Mouse (Mus musculus) liver, embryonic 14.5 days (tissue): ENCODE results near the gene Gm19935. TPM values are rescaled to one million over a fixed set of nuclear protein-coding genes. Genes with fewer than 3 reads are reported as not detected.

ENCODE experiments used
- ATAC-seq: fragments of 200-750 bp; cut with Nextera tagmentation; 2 replicates; pipeline ENCODE4 v1.8.0; 2017; ENCODE audit warnings: moderate number of reproducible peaks, mild to moderate bottlenecking, moderate library complexity; ENCODE audit not compliant: insufficient read depth
- DNase-seq, 3 experiments: peaks; one replicate each; pipeline ENCODE4 v3.0.0-alpha.2; 2012 to 2013; ENCODE audit warnings: low read depth in 3 of 3, low spot score in 3 of 3
- H3K27ac ChIP-seq: fragments of 300-500 bp; sonication (generic); 2 replicates; pipeline ENCODE4 v1.5.1; 2014; ENCODE audit warnings: moderate library complexity, mild to moderate bottlenecking, control low read depth, inconsistent platforms
- H3K27me3 ChIP-seq: fragments of 300-500 bp; sonication (generic); 2 replicates; pipeline ENCODE4 v1.6.1; 2014; ENCODE audit warnings: mild to moderate bottlenecking, low read length, moderate library complexity; ENCODE audit not compliant: control insufficient read depth, insufficient read depth
- H3K36me3 ChIP-seq: fragments of 300-500 bp; sonication (generic); replicated peaks from 2 replicates; pipeline ENCODE4 v1.6.1; 2014; ENCODE audit warnings: low read depth; ENCODE audit not compliant: control insufficient read depth, insufficient read depth
- H3K4me1 ChIP-seq, 2 experiments: fragments of 200-500 bp in 1 of 2; fragments of 300-500 bp in 1 of 2; sonication (generic) in 1 of 2; replicated peaks; 2 replicates each; pipeline ENCODE4 v1.6.1; 2012 to 2014; ENCODE audit warnings: antibody characterized with exemption in 1 of 2, inconsistent platforms in 1 of 2, low read length in 1 of 2; ENCODE audit not compliant: control insufficient read depth in 2 of 2, insufficient read depth in 2 of 2
- H3K4me2 ChIP-seq: fragments of 300-500 bp; sonication (generic); 2 replicates; pipeline ENCODE4 v1.6.1; 2014; ENCODE audit warnings: low read depth, mild to moderate bottlenecking, control low read depth, moderate library complexity
- H3K4me3 ChIP-seq, 2 experiments: fragments of 200-500 bp in 1 of 2; fragments of 300-500 bp in 1 of 2; sonication (generic) in 1 of 2; 2 replicates each; pipeline ENCODE4 v1.5.1; 2012 to 2014; ENCODE audit warnings: low read depth in 2 of 2, low read length in 2 of 2, mild to moderate bottlenecking in 2 of 2, control low read depth in 1 of 2, inconsistent platforms in 1 of 2, moderate library complexity in 1 of 2; ENCODE audit not compliant: insufficient read depth in 1 of 2
- H3K9ac ChIP-seq: fragments of 300-500 bp; sonication (generic); replicated peaks from 2 replicates; pipeline ENCODE4 v1.6.1; 2014; ENCODE audit warnings: mild to moderate bottlenecking, control low read depth, moderate library complexity
- H3K9me3 ChIP-seq: fragments of 300-500 bp; sonication (generic); 2 replicates; pipeline ENCODE4 v1.6.1; 2016; ENCODE audit warnings: low read length, mixed read lengths; ENCODE audit not compliant: control insufficient read depth
- CTCF ChIP-seq: IDR thresholded peaks from 2 replicates; pipeline ENCODE4 v1.5.1; 2016; ENCODE audit warnings: antibody characterized with exemption, low read depth, control low read depth
- EP300 ChIP-seq: IDR thresholded peaks from 2 replicates; pipeline ENCODE4 v1.6.1; 2016; ENCODE audit warnings: antibody characterized with exemption, low read depth
- WGBS: fragments of 180-500 bp; shearing (Covaris S2); extraction: QIAGEN DNeasy Blood & Tissue Kit; methylation state at CpG from one replicate; pipeline ENCODE4 v1.1.7; 2014; ENCODE audit not compliant: insufficient replicate concordance; 5-methylcytosine and 5-hydroxymethylcytosine counted together
- polyA plus RNA-seq, 2 experiments: library from polyadenylated mRNA; depleted of rRNA in 1 of 2; stranded (reverse) in 1 of 2; unstranded in 1 of 2; fragments of >200 nt; fragmentation: Nextera tagmentation in 1 of 2; extraction: Ambion mirVana in 1 of 2; gene quantifications; 2 replicates each; pipeline versions ENCODE4 v1.2.1 to v1.2.3; 2012 to 2014

Gene Gm19935
- polyA plus RNA-seq, 2 experiments, result not detected

DNA sequence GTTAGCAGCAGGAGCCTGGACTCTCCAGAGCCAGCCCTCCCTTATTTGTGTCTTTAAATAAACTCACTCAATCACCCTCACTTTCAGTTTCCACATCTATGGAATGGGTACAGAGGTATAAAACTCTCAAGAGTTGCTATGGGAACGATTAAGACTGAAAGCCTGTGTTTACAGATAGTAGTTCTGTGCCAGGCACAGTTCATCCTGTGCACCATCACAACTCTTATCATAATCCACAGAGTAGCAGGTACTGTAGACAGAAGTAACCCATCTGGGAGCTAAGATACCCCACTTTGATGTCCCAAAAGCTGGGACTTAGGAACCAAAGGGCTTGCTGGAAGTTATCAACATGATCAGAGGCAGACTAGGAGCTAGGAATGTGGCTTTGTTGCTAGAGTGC, 12.6 kb upstream of the Gm19935 start:
- no peak for TF ChIP-seq EP300
- no peak for TF ChIP-seq CTCF
- no peak overlapping the region for H3K9ac ChIP-seq
- no peaks in the 10 kb centered on the region for H3K36me3 ChIP-seq
- no peaks in the 10 kb centered on the region for H3K9me3 ChIP-seq
- H3K4me1 ChIP-seq, result peaks cover 0 to 10% of the 10 kb centered on the region in 2 experiments; a peak in 2 of 4 replicates
- peak overlapping the region; percentile 58 for H3K4me2 ChIP-seq
- DNase-seq, result peak in 2 of 3 experiments; percentile 35 to 39
- H3K27ac ChIP-seq, result no peak overlapping the region
- 29% methylated on average over 1 of the region's 1 CpGs for WGBS
- H3K27me3 ChIP-seq, result no peaks in the 10 kb centered on the region
- H3K4me3 ChIP-seq, result no peak overlapping the region
- ATAC-seq, result peak; percentile 51; the same call in 1 of the 2 replicates

- Histone ChIP-seq H3K4me3 (peak overlapping the region; percentile 45 to 54), H3K27ac (no peak overlapping the region), H3K36me3 (no peaks in the 10 kb centered on the region), H3K4me1 (peaks cover 0 to 10% of the 10 kb centered on the region in 2 experiments; a peak in 2 of 4 replicates), H3K27me3 (no peaks in the 10 kb centered on the region), H3K4me2 (peak overlapping the region; percentile 58), H3K9ac (no peak overlapping the region; the same call in 1 of the 2 replicates), H3K9me3 (no peaks in the 10 kb centered on the region)
- WGBS, result 7% methylated on average over 11 of the region's 11 CpGs
- TF ChIP-seq EP300 (no peak), CTCF (no peak)
- DNase-seq, result no peak
- peak; percentile 55 for ATAC-seq
These were observed 12.0 kb upstream of the Gm19935 start for GRCm38 (mm10) chr8:90828987-90829740.

DNA sequence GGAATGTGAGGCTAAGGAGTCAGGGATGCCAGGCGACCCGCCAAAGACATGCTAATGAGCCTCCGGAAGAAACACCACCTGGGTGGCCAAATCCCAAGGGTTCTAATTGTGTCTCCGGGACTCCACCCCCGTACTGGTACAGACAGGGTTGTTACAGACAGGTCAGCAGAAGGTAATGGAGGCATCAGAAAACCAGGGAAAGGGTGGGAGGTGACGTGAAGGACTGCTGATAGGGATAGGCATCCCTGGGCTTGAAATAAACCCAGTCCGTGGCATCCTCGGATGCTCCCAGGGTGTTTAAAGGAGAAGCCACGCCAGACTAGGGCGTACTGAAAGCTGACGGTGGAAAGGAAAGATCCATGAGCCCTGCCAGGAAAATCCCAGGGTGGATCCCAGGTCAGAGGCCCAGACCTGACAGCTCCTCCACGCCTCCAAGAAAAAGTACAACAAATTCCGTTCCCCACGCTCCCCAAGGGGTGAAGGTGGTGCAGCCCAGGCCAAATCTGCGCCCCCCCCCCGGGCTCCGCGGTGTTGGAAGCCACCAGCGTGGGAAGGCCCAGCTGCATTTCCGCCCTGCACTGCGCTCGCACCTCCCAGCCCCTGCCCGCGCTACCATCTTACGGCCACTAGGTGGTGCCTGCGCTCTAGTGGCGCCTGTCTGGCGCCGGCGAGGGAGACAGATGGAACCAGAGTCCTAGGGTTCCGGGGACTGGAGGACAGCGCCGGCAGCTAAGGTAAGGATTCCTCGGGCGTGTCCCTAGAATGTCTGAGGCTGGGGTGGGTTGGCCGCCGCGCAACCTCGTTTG, 11.2 kb upstream of the Gm19935 start, which contains the start of gene Chd9:
TSS of gene Chd9 (plus strand) at position 172 of the 806 bp plus-strand sequence.
- Histone ChIP-seq H3K27ac (no peak within 1 kb of the TSS), H3K4me3 (peak within 1 kb of the TSS; percentile 45 to 54), H3K36me3 (no peaks in the 10 kb centered on the region), H3K9ac (peak within 1 kb of the TSS; percentile 2; the same call in 1 of the 2 replicates), H3K27me3 (no peaks in the 10 kb centered on the region), H3K9me3 (no peaks in the 10 kb centered on the region), H3K4me2 (peak within 1 kb of the TSS; percentile 58), H3K4me1 (peaks cover 0 to 10% of the 10 kb centered on the region in 2 experiments; a peak in 2 of 4 replicates)
- TF ChIP-seq CTCF (peak; percentile 99), EP300 (no peak)
- DNase-seq (peak; percentile 68 to 70 (median 69)), ATAC-seq (peak; percentile 87)
- 6% methylated on average over 39 of the region's 39 CpGs for WGBS

GRCm38 (mm10) chr8:90825459-90825871, 8.3 kb upstream of the Gm19935 start:
- no peak for DNase-seq
- ATAC-seq, result no peak
- H3K9ac ChIP-seq, result no peak overlapping the region

DNA sequence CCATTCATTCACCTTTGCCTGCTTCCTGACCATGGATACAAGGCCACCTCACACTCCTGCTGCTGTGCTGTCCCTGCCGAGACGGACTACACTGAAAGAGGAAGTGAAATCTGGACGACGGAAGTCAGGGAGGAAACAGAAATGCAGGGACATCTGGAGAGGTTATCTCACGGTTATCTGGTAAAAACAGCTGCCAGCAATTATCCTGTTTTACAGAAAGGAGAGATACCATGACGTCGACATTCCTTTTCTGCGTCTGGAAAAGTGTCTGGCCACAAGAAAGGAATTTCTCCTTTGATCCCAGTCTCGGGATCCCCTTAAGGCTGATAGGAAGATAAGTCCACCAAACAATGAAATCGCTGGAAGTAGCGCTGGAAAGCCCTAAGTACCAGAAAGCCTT, 5.2 kb upstream of the Gm19935 start:
- Histone ChIP-seq H3K36me3 (no peaks in the 10 kb centered on the region), H3K4me2 (no peak overlapping the region), H3K9ac (no peak overlapping the region), H3K9me3 (no peaks in the 10 kb centered on the region), H3K27me3 (no peaks in the 10 kb centered on the region), H3K4me1 (0 out of 4 replicates have a peak, but pooled peaks cover 0 to 2% of the 10 kb centered on the region in 2 experiments), H3K27ac (no peak overlapping the region), H3K4me3 (no peak overlapping the region)
- DNase-seq (no peak), ATAC-seq (no peak)
- TF ChIP-seq CTCF, result no peak
- no peak for TF ChIP-seq EP300
- WGBS, result 7% methylated on average over 11 of the region's 11 CpGs

More at GRCm38 (mm10) chr8:90825459-90825871, 8.3 kb upstream of the Gm19935 start:
- TF ChIP-seq EP300, result no peak
- TF ChIP-seq CTCF, result no peak
- no peak overlapping the region; the same call in 1 of the 2 replicates for H3K4me2 ChIP-seq
- no peak overlapping the region for H3K27ac ChIP-seq
- no peak overlapping the region for H3K4me3 ChIP-seq
- no peaks in the 10 kb centered on the region for H3K27me3 ChIP-seq
- H3K36me3 ChIP-seq, result no peaks in the 10 kb centered on the region
- WGBS, result 67% methylated on average over 9 of the region's 9 CpGs
- peaks cover 0 to 9% of the 10 kb centered on the region in 2 experiments; a peak in 2 of 4 replicates for H3K4me1 ChIP-seq
- no peaks in the 10 kb centered on the region for H3K9me3 ChIP-seq
